Mouse (Mus musculus) liver, postnatal 0 days (tissue): Measurements from ENCODE around the gene Chd9.

Source experiments
- CTCF ChIP-seq: sonication (generic); IDR thresholded peaks from 2 replicates; pipeline ENCODE4 v1.5.1; 2016; ENCODE audit warnings: antibody characterized with exemption, low read depth
- EP300 ChIP-seq: IDR thresholded peaks from 2 replicates; pipeline ENCODE4 v1.6.1; 2016; ENCODE audit warnings: antibody characterized with exemption, low read depth, mild to moderate bottlenecking

DNA sequence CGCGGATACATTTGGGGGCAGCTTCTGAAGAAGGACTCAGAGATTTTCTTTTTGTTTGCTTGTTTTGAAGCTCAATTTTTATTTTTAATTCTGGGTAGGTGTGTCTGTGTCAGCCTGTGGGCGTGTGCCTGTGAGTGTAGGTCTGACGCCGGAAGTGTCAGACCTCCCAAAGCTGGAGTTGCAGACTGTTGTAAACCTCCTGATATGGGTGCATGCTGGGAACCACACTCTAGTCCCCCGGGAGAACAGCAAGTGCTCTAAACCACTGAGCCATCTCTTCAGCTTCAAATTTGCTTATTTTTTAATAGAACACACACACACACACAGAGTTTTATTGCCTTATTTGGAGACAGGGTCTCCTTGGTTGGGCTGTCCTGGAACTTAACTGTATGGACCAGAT, 15.0 kb downstream of the Chd9 start:
- no peak for TF ChIP-seq CTCF
- TF ChIP-seq EP300, result no peak
